Mouse (Mus musculus) gastrocnemius, postnatal 10 days (tissue): ENCODE results near the gene 4921504E06Rik. TPM values are rescaled to one million over a fixed set of nuclear protein-coding genes. Genes with fewer than 3 reads are reported as not detected.

Experiments used
- DNase-seq: peaks from one replicate; pipeline ENCODE4 v3.0.0; 2021; ENCODE audit warnings: mixed read lengths
- total RNA-seq, 2 experiments: library from RNA; stranded (reverse); gene quantifications; 2 replicates each; pipeline ENCODE4 v1.2.3; 2021

Gene 4921504E06Rik
- total RNA-seq, 2 experiments from 2014 or later = not detected

- DNase-seq = no peak
Measured at GRCm38 (mm10) chr2:19419686-19420345, 133.9 kb downstream of the 4921504E06Rik start.

GRCm38 (mm10) chr2:19416066-19416465 lies 137.6 kb downstream of the 4921504E06Rik start:
- no peak for DNase-seq

GRCm38 (mm10) chr2:19415063-19415521 lies 138.6 kb downstream of the 4921504E06Rik start:
- no peak for DNase-seq

GRCm38 (mm10) chr2:19414222-19414965 lies 139.3 kb downstream of the 4921504E06Rik start:
- peak; percentile 68 for DNase-seq

Other genes starting within 250 kb of the 4921504E06Rik start
- 1 to 10 TPM; 6.1 to 7.5 TPM for gene Msrb2, start 182.5 kb downstream of the 4921504E06Rik start, total RNA-seq
- not detected for gene Ptf1a, start 108.3 kb downstream of the 4921504E06Rik start, total RNA-seq
- 10 to 100 TPM; 17.6 to 25.0 TPM for gene Otud1, start 103.8 kb upstream of the 4921504E06Rik start, total RNA-seq